ENCODE assay signal across 11 mouse cellular contexts in genomic region chr16:44484831-44485230, GRCm38 (mm10).
DNase-seq lines count a peak whose midpoint lies in the region; ATAC-seq and TF ChIP-seq lines count a peak whose summit lies in the region.
"Had no signal": no experiment of that assay in that cellular context is flagged by ENCODE, and none has a peak within 500 bp of the region (broad histone marks: within the 10 kb centered on the region; RNA-seq: fewer than 3 reads in every experiment).

No protein-coding gene starts in this region.

- WGBS in kidney, embryonic 14.5 days, result 67% methylated on average over 10 of the region's 10 CpGs

- no peak overlapping the region for H3K9ac ChIP-seq in kidney, embryonic 14.5 days (ENCODE audit: low read depth, low read length)
- H3K9ac ChIP-seq: hindbrain, embryonic 12.5 days had no signal

- H3K4me1 ChIP-seq in kidney, embryonic 14.5 days (ENCODE audit: control insufficient read depth, insufficient read depth, low read length), result 0 out of 2 replicates have a peak, but pooled peaks cover 3% of the 10 kb centered on the region
- peaks cover 7% of the 10 kb centered on the region for H3K4me1 ChIP-seq in embryonic fibroblast, embryonic 13.5 days (ENCODE audit: control insufficient read depth, insufficient read depth, low read length)

- H3K27me3 ChIP-seq in kidney, embryonic 14.5 days (ENCODE audit: control insufficient read depth, insufficient read depth, low read length), result no peaks in the 10 kb centered on the region
- H3K27me3 ChIP-seq: hindbrain, embryonic 12.5 days had no signal

- no peak for TF ChIP-seq CTCF in embryonic fibroblast, embryonic 13.5 days (IDR thresholded peaks at IDR 0.05; ENCODE audit: borderline replicate concordance, insufficient read depth, low read length)

- H3K36me3 ChIP-seq in kidney, embryonic 14.5 days (ENCODE audit: control insufficient read depth, insufficient read depth, low read length), result peaks cover 49% of the 10 kb centered on the region; the same call in 1 of the 2 replicates

- no peak for TF ChIP-seq POLR2A in embryonic fibroblast, embryonic 13.5 days (IDR thresholded peaks at IDR 0.05; ENCODE audit: low read depth, low read length)

- no peak for ATAC-seq in kidney, embryonic 14.5 days (ENCODE audit: low FRiP score, low TSS enrichment)
- ATAC-seq: intestine, embryonic 16.5 days had no signal

- no peak overlapping the region for H3K4me2 ChIP-seq in kidney, embryonic 14.5 days (replicated peaks; ENCODE audit: low read depth, low read length)
- H3K4me2 ChIP-seq: hindbrain, embryonic 12.5 days had no signal

- DNase-seq in cerebellum, adult 9-10 months, result peak; percentile 31
- no peak for DNase-seq in cerebellum, adult 11 months
- peak; percentile 27 for DNase-seq in kidney, adult 9 months
- DNase-seq in 3T3-L1 (ENCODE audit: low read depth, low spot score), result peak; percentile 74
- DNase-seq in layer of hippocampus, adult 18-20 months (ENCODE audit: low spot score in 2 of 2), result no peak
- no peak for DNase-seq in urinary bladder, adult 2 months (ENCODE audit: low spot score)

- H3K9me3 ChIP-seq in kidney, embryonic 14.5 days (ENCODE audit: control insufficient read depth, low read length), result no peaks in the 10 kb centered on the region
- H3K9me3 ChIP-seq: hindbrain, embryonic 12.5 days had no signal

- no peak overlapping the region for H3K27ac ChIP-seq in kidney, embryonic 14.5 days (ENCODE audit: low read depth, low read length)
- H3K27ac ChIP-seq in embryonic fibroblast, embryonic 13.5 days (ENCODE audit: insufficient read depth, low read length), result peak overlapping the region; percentile 74
- H3K27ac ChIP-seq: gastrocnemius, adult 2 months had no signal

- H3K4me3 ChIP-seq in kidney, embryonic 14.5 days (ENCODE audit: low read length), result no peak overlapping the region
- H3K4me3 ChIP-seq in embryonic fibroblast, embryonic 13.5 days (ENCODE audit: insufficient read depth, low read length), result no peak overlapping the region
- H3K4me3 ChIP-seq: gastrocnemius, adult 2 months; hindbrain, embryonic 12.5 days had no signal

Comparison
In these comparisons a context has a peak if more than half of its experiments do, and no peak if none do; other contexts are left out.
1. DNase-seq: peak in cerebellum, adult 9-10 months (single experiment), kidney, adult 9 months (single experiment) and 3T3-L1 (single experiment); none in cerebellum, adult 11 months (single experiment), layer of hippocampus, adult 18-20 months (0 of 2) and urinary bladder, adult 2 months (single experiment).